Mouse (Mus musculus): ENCODE data around the gene Enox1. TPM values are rescaled to one million over a fixed set of nuclear protein-coding genes. Genes with fewer than 3 reads are reported as not detected.

Gene Enox1
- total RNA-seq, 2 experiments from 2014 or later: 0.48 to 1.1 TPM

DNA sequence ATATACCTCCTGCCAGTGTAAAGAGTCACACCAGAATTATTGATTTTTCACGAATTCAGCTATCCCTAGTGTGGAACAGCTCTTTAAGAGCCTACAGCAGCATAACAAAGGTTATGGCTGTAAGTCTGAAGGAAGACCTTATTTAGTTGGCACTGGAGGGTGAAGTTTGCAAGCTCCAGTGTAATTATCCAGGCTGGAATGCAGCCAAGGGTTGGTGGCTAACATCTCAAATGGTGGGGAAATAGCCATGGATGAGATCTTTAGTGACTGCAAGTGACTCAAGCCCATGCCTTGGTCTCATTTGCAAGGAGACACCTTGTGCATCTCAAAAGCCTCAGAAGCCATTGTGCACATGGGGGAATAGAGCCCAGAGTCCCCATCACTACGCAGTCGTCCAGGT, 5.9 kb downstream of the Enox1 start:
- TF ChIP-seq CTCF (IDR thresholded peaks at IDR 0.05): no peak
- no peak for DNase-seq
- Histone ChIP-seq H3K4me3 (no peak overlapping the region), H3K27ac (no peak overlapping the region)
- intact Hi-C loops (cut with DNase I): no loop called here

GRCm38 (mm10) chr14:77164396-77164795, 7.8 kb downstream of the Enox1 start:
- intact Hi-C loops (cut with DNase I): no loop called here
- TF ChIP-seq CTCF (IDR thresholded peaks at IDR 0.05): no peak
- H3K27ac ChIP-seq: no peak overlapping the region
- no peak for DNase-seq
- no peak overlapping the region for H3K4me3 ChIP-seq

GRCm38 (mm10) chr14:77168161-77168560, 11.6 kb downstream of the Enox1 start:
- intact Hi-C loops (cut with DNase I): no loop called here
- no peak for DNase-seq
- no peak overlapping the region for H3K27ac ChIP-seq
- TF ChIP-seq CTCF (IDR thresholded peaks at IDR 0.05): no peak
- H3K4me3 ChIP-seq: no peak overlapping the region

GRCm38 (mm10) chr14:77174491-77174890, 17.9 kb downstream of the Enox1 start:
- intact Hi-C loops (cut with DNase I): loop anchor here (10.0 kb wide), 1 partner anchor 120 kb away; no protein-coding TSS in a partner anchor
- no peak for TF ChIP-seq CTCF (IDR thresholded peaks at IDR 0.05)
- DNase-seq: peak; percentile 82
- peak overlapping the region; percentile 30 for H3K4me3 ChIP-seq
- peak overlapping the region; percentile 40; the same call in 1 of the 2 replicates for H3K27ac ChIP-seq

DNA sequence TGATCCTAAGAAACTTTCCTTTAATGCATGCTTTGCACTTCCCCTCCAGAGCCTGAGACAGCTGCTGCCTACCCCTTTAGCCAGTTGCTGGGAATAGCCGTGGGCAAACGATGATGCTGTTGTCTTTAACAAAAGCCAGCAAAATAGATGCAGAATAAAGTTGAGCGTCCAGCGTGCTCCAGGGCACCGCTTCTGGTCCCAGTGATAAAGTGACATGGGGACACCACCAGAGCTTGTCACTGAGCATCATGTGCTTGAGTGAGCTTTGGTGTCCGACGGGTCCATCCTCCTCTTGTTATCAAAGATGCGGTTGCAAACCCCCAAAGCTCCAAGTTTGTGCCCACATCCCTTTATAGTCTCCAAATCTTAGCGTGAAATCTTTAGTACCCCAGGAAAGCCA, 18.4 kb downstream of the Enox1 start:
- no peak for DNase-seq
- no peak for TF ChIP-seq CTCF (IDR thresholded peaks at IDR 0.05)
- intact Hi-C loops (cut with DNase I): loop anchor here (10.0 kb wide), 1 partner anchor 120 kb away; no protein-coding TSS in a partner anchor
- Histone ChIP-seq H3K27ac (peak overlapping the region; percentile 40; the same call in 1 of the 2 replicates), H3K4me3 (peak overlapping the region; percentile 30)

- Histone ChIP-seq H3K27ac (no peak overlapping the region), H3K4me3 (peak overlapping the region; percentile 32)
- intact Hi-C loops (cut with DNase I): no loop called here
- TF ChIP-seq CTCF (IDR thresholded peaks at IDR 0.05): no peak
- no peak for DNase-seq
These were observed 23.7 kb downstream of the Enox1 start for GRCm38 (mm10) chr14:77180241-77180640.

DNA sequence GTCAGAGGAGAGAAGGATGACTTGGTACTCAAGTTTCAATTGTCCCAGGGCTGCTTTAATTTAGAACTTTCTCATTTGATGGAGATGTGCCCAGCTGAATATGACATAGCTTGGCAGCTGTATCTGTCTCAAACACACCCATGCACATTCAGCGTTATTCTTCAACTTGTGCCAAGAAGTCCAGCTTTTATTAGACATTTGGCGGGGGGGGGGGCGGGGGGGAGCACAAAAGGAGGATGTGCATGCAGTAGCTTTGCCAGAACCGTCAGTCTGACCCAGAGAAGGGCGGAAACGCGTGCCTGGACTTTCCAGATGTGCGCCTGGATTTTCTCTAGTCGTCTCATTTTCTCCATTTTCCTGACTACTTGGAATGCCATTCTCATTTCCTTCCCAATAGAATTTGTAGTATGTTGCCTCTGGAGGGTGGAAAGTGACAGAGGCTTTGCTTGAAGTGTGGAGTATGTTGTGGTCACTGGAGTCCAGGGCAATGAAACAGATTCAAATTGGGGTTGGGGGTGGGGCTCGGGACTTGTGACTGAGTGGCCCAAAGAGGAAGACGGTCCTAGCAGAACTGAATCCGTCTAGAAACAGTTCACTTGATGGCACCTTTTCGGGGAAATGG, 24.3 kb downstream of the Enox1 start:
- no peak for TF ChIP-seq CTCF (IDR thresholded peaks at IDR 0.05)
- peak; percentile 37 for DNase-seq
- H3K4me3 ChIP-seq: peak overlapping the region; percentile 32
- peak overlapping the region; percentile 43 for H3K27ac ChIP-seq
- intact Hi-C loops (cut with DNase I): no loop called here

DNA sequence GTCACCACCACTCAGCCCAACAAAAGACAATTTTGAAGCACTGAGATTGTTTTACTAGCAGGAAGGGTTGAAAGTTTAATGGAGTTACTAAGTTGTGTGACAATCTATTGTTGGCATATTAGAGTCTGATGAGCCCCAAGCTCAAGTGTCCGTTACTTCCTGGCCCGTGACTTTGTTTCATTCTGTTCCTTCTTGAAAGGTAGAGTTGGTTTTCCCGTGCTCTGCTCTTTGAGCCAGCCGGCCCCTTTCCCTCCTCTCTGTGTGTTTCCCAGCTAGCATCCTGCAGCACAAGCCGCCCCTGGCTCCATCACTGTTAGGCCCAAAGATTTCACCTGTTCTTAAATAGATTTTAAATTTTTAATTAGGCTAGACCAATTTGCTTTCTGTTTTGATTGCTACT, 26.9 kb downstream of the Enox1 start:
- Histone ChIP-seq H3K4me3 (no peak overlapping the region), H3K27ac (no peak overlapping the region)
- DNase-seq: no peak
- intact Hi-C loops (cut with DNase I): no loop called here
- TF ChIP-seq CTCF (IDR thresholded peaks at IDR 0.05): no peak

DNA sequence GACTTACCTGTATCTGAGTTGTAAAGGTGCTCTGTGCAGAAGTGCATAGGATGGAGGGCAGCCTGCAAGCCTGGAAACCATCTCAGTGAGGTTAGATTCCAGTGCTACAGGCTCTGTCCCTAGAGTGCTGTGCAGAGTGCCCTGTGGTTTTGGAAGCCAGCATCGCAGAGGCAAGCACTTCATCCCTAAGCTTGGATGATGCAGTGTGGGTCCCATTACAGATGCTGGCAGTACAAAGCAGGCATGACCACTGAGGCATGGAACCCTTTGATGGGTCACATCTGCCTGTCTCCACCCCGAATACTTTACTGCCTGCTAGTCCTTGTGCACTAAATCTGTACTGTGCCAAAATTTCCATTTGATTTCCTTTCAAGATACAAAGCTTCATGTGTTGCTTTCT, 33.6 kb downstream of the Enox1 start:
- Histone ChIP-seq H3K27ac (no peak overlapping the region), H3K4me3 (no peak overlapping the region)
- DNase-seq: no peak
- intact Hi-C loops (cut with DNase I): no loop called here
- TF ChIP-seq CTCF (IDR thresholded peaks at IDR 0.05): no peak

DNA sequence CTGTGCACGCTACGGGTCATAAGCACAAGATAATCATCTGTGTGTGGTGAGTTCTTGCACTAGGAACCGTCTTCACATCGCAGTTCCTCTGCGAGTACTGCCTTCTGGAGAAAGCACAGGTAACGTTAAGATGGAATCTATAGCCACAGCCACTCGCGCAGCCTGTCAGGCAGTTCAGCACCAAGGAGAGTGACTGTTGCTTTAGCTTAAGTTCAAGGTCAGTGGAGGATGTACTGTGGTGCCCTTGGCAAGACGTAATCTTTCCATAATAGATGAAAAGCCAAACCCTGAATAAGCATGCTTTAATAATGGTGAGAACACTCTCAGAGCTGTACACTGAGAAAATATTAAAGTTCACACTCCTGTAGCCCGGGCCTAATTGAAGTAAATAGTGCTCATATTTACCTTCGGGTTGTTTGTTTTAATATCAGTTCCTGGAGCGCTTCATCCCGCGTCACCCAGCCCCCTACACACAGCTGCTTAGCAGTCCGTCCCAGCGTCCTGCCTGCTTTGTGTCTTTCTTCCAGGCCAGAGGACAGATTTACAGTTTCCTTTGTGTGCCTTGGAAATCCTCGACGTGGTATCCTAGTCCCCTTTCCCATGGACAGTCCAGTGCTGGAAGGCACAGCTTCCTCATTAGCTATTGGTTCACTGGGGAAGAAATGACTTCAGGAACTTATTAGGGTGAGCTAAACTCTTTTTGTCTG, 38.9 kb downstream of the Enox1 start:
- H3K4me3 ChIP-seq: no peak overlapping the region
- H3K27ac ChIP-seq: no peak overlapping the region
- intact Hi-C loops (cut with DNase I): no loop called here
- no peak for DNase-seq
- no peak for TF ChIP-seq CTCF (IDR thresholded peaks at IDR 0.05)

GRCm38 (mm10) chr14:77196246-77196645, 39.7 kb downstream of the Enox1 start:
- intact Hi-C loops (cut with DNase I): no loop called here
- Histone ChIP-seq H3K4me3 (no peak overlapping the region), H3K27ac (no peak overlapping the region)
- no peak for DNase-seq
- no peak for TF ChIP-seq CTCF (IDR thresholded peaks at IDR 0.05)

GRCm38 (mm10) chr14:77197414-77197915, 40.9 kb downstream of the Enox1 start:
- intact Hi-C loops (cut with DNase I): no loop called here
- no peak overlapping the region for H3K4me3 ChIP-seq
- no peak for TF ChIP-seq CTCF (IDR thresholded peaks at IDR 0.05)
- no peak overlapping the region for H3K27ac ChIP-seq
- DNase-seq: no peak

DNA sequence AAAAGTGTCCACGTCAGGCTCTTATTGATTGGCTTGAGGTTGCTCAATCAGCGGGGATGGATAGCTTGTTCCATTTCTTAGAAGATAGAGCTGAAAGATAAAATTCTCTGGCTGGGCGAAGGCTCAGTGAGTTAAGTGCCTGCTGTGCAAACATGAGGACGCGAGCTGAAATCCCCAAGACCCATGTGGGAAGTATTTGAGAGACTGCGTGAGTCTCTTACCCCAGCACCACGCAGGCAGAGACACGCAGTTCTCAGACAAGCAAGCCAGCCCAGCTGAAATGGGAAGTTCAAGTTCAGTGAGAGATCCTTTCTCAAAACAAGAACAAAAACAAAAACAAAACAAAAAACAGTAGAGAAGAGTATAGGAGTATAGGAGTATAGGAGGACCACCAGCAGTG, 54.3 kb downstream of the Enox1 start:
- intact Hi-C loops (cut with DNase I): no loop called here
- H3K4me3 ChIP-seq: no peak overlapping the region
- no peak overlapping the region for H3K27ac ChIP-seq
- no peak for DNase-seq
- no peak for TF ChIP-seq CTCF (IDR thresholded peaks at IDR 0.05)

All from gastrocnemius, adult 2 months (tissue).